Mouse (Mus musculus) CD8-positive naive resting alpha-beta T cell, adult 2 months (primary cell): ENCODE measurements around the gene Glra1.
"Not testable (repeated sequence)": the region's sequence is repeated elsewhere in the genome, so short reads cannot be mapped to it uniquely, and the experiment has no call there.

ENCODE experiments used
- DNase-seq, 2 experiments: peaks; one replicate each; pipeline ENCODE4 v3.0.0; 2022; ENCODE audit warnings: low read depth in 2 of 2, low spot score in 2 of 2

Gene Glra1

GRCm38 (mm10) chr11:55607808-55608523 lies at the start of gene Glra1:
TSS of gene Glra1 (minus strand) at chr11:55608198.
- DNase-seq, result no peak

- no peak for DNase-seq
These were observed 29.0 kb upstream of the Glra1 start for GRCm38 (mm10) chr11:55636961-55637360.

GRCm38 (mm10) chr11:55633901-55634300 lies 25.9 kb upstream of the Glra1 start:
- DNase-seq, result no peak

GRCm38 (mm10) chr11:55614631-55615030 lies 6.6 kb upstream of the Glra1 start:
- not testable (repeated sequence) for DNase-seq

GRCm38 (mm10) chr11:55608524-55608920 lies 524 bp upstream of the Glra1 start:
- DNase-seq, result no peak

- DNase-seq, result no peak
These were observed 761 bp downstream of the Glra1 start for GRCm38 (mm10) chr11:55607066-55607807.

- DNase-seq, result no peak
These were observed 6.4 kb downstream of the Glra1 start for GRCm38 (mm10) chr11:55601447-55602065.

- no peak for DNase-seq
These were observed 12.3 kb downstream of the Glra1 start for GRCm38 (mm10) chr11:55595726-55596125.

- no peak for DNase-seq
These were observed 13.6 kb downstream of the Glra1 start for GRCm38 (mm10) chr11:55594411-55594810.

- no peak for DNase-seq
These were observed 16.8 kb downstream of the Glra1 start for GRCm38 (mm10) chr11:55591194-55591593.

GRCm38 (mm10) chr11:55589376-55590167 lies 18.4 kb downstream of the Glra1 start:
- DNase-seq, result no peak

GRCm38 (mm10) chr11:55574397-55574796 lies 33.6 kb downstream of the Glra1 start:
- DNase-seq, result no peak

- DNase-seq, result no peak
These were observed 36.9 kb downstream of the Glra1 start for GRCm38 (mm10) chr11:55571144-55571543.

- no peak for DNase-seq
These were observed 41.5 kb downstream of the Glra1 start for GRCm38 (mm10) chr11:55566309-55567099.

- DNase-seq, result no peak
These were observed 62.3 kb downstream of the Glra1 start for GRCm38 (mm10) chr11:55545690-55546089.

- no peak for DNase-seq
These were observed 65.3 kb downstream of the Glra1 start for GRCm38 (mm10) chr11:55542671-55543070.

GRCm38 (mm10) chr11:55542128-55542527 lies 65.9 kb downstream of the Glra1 start:
- DNase-seq, result no peak

- DNase-seq, result no peak
These were observed 73.2 kb downstream of the Glra1 start for GRCm38 (mm10) chr11:55534766-55535165.

- no peak for DNase-seq
These were observed 74.6 kb downstream of the Glra1 start for GRCm38 (mm10) chr11:55533378-55533777.

GRCm38 (mm10) chr11:55530741-55531140 lies 77.3 kb downstream of the Glra1 start:
- no peak for DNase-seq
